Mouse (Mus musculus): ENCODE data around the gene Gm8453. TPM values are rescaled to one million over a fixed set of nuclear protein-coding genes. Genes with fewer than 3 reads are reported as not detected.
"Not testable (repeated sequence)": the region's sequence is repeated elsewhere in the genome, so short reads cannot be mapped to it uniquely, and the experiment has no call there.

The Gm8453 gene
- polyA plus RNA-seq (2015; fragmentation: Nextera tagmentation; extraction: Ambion mirVana): not detected in 2 replicates

DNA sequence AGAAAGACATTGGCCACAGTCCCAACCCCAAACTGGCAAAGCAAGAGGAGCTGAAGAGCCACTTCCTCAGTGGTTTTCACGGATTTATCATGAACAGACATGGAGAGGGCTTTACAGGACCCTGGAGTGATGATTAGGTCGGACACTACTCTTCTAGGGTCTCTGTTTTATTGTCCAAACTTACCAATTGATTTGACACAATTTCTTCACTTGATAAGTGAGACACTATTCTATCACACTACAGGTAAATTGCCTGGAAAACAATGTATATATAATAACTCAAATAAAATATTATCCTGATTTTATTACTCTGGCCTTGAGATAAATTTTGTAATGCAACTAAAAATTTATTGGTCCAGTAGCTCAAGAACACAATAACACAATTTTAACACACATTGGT, at the start of gene Gm8453:
TSS of gene Gm8453 (minus strand) at position 101 of the 400 bp plus-strand sequence.
- not testable (repeated sequence) for H3K4me3 ChIP-seq (ENCODE audit: low read depth, low read length); H3K27me3 ChIP-seq (ENCODE audit: control insufficient read depth, insufficient read depth, low read depth, low read length); H3K36me3 ChIP-seq (ENCODE audit: control insufficient read depth, insufficient read depth, low read length); H3K4me1 ChIP-seq (ENCODE audit: control insufficient read depth, insufficient read depth, low read length); ATAC-seq; H3K4me2 ChIP-seq (ENCODE audit: low read length); H3K9me3 ChIP-seq (replicated peaks; ENCODE audit: control insufficient read depth, low read length, poor library complexity, severe bottlenecking); H3K9ac ChIP-seq (ENCODE audit: low read depth, low read length); H3K27ac ChIP-seq (ENCODE audit: low read length)
- 46% methylated on average over 1 of the region's 2 CpGs for WGBS

GRCm38 (mm10) chr7:22201164-22201563, 28.1 kb downstream of the Gm8453 start, which contains the start of gene Gm8653:
TSS of gene Gm8653 (minus strand) at chr7:22201264.
- not testable (repeated sequence) for H3K4me2 ChIP-seq (ENCODE audit: low read length); H3K36me3 ChIP-seq (ENCODE audit: control insufficient read depth, insufficient read depth, low read length); H3K9ac ChIP-seq (ENCODE audit: low read depth, low read length); H3K4me1 ChIP-seq (ENCODE audit: control insufficient read depth, insufficient read depth, low read length); H3K4me3 ChIP-seq (ENCODE audit: low read depth, low read length); H3K27me3 ChIP-seq (ENCODE audit: control insufficient read depth, insufficient read depth, low read depth, low read length); H3K9me3 ChIP-seq (replicated peaks; ENCODE audit: control insufficient read depth, low read length, poor library complexity, severe bottlenecking); ATAC-seq; H3K27ac ChIP-seq (ENCODE audit: low read length)
- WGBS: no CpG with 5 or more reads among the region's 2 CpGs

GRCm38 (mm10) chr7:22189077-22189476, 40.2 kb downstream of the Gm8453 start, which contains the start of gene Vmn1r143:
TSS of gene Vmn1r143 (plus strand) at chr7:22189377.
- H3K27me3 ChIP-seq (ENCODE audit: control insufficient read depth, insufficient read depth, low read depth, low read length); H3K4me2 ChIP-seq (ENCODE audit: low read length): not testable (repeated sequence)

More at GRCm38 (mm10) chr7:22189077-22189476, 40.2 kb downstream of the Gm8453 start, which contains the start of gene Vmn1r143:
- no CpG with 5 or more reads among the region's 3 CpGs for WGBS
- not testable (repeated sequence) for H3K36me3 ChIP-seq (ENCODE audit: control insufficient read depth, insufficient read depth, low read length); H3K9me3 ChIP-seq (replicated peaks; ENCODE audit: control insufficient read depth, low read length, poor library complexity, severe bottlenecking); H3K27ac ChIP-seq (ENCODE audit: low read length); H3K4me3 ChIP-seq (ENCODE audit: low read depth, low read length); ATAC-seq; H3K4me1 ChIP-seq (ENCODE audit: control insufficient read depth, insufficient read depth, low read length); H3K9ac ChIP-seq (ENCODE audit: low read depth, low read length)

Other genes starting within 250 kb of the Gm8453 start
- gene Vmn1r137, start 234.9 kb downstream of the Gm8453 start, polyA plus RNA-seq (2015; fragmentation: Nextera tagmentation; extraction: Ambion mirVana): not detected in 2 replicates
- not detected in 2 replicates for gene Vmn1r138, start 200.6 kb downstream of the Gm8453 start, polyA plus RNA-seq (2015; fragmentation: Nextera tagmentation; extraction: Ambion mirVana)
- not detected in 2 replicates for gene Gm6176, start 173.2 kb downstream of the Gm8453 start, polyA plus RNA-seq (2015; fragmentation: Nextera tagmentation; extraction: Ambion mirVana)
- gene Vmn1r139, start 160.4 kb downstream of the Gm8453 start, polyA plus RNA-seq (2015; fragmentation: Nextera tagmentation; extraction: Ambion mirVana): not detected in 2 replicates
- gene Gm16451, start 111.2 kb downstream of the Gm8453 start, polyA plus RNA-seq (2015; fragmentation: Nextera tagmentation; extraction: Ambion mirVana): not detected in 2 replicates
- not detected in 2 replicates for gene Gm10666, start 94.7 kb downstream of the Gm8453 start, polyA plus RNA-seq (2015; fragmentation: Nextera tagmentation; extraction: Ambion mirVana)
- gene Vmn1r142, start 65.4 kb downstream of the Gm8453 start, polyA plus RNA-seq (2015; fragmentation: Nextera tagmentation; extraction: Ambion mirVana): not detected in 2 replicates
- not detected in 2 replicates for gene Vmn1r143, start 40.1 kb downstream of the Gm8453 start, polyA plus RNA-seq (2015; fragmentation: Nextera tagmentation; extraction: Ambion mirVana)
- not detected in 2 replicates for gene Gm8653, start 28.2 kb downstream of the Gm8453 start, polyA plus RNA-seq (2015; fragmentation: Nextera tagmentation; extraction: Ambion mirVana)
- gene Gm4187, start 100.2 kb upstream of the Gm8453 start, polyA plus RNA-seq (2015; fragmentation: Nextera tagmentation; extraction: Ambion mirVana): not detected in 2 replicates
- gene Gm8660, start 141.6 kb upstream of the Gm8453 start, polyA plus RNA-seq (2015; fragmentation: Nextera tagmentation; extraction: Ambion mirVana): not detected in 2 replicates
- gene Vmn1r148, start 184.1 kb upstream of the Gm8453 start, polyA plus RNA-seq (2015; fragmentation: Nextera tagmentation; extraction: Ambion mirVana): not detected in 2 replicates
- gene Vmn1r149, start 208.7 kb upstream of the Gm8453 start, polyA plus RNA-seq (2015; fragmentation: Nextera tagmentation; extraction: Ambion mirVana): not detected in 2 replicates
- not detected in 2 replicates for gene Gm10665, start 234.6 kb upstream of the Gm8453 start, polyA plus RNA-seq (2015; fragmentation: Nextera tagmentation; extraction: Ambion mirVana)

Measured in midbrain, embryonic 16.5 days (tissue).